Mouse (Mus musculus): Measurements from ENCODE around the gene Serpinh1. TPM values are rescaled to one million over a fixed set of nuclear protein-coding genes. Genes with fewer than 3 reads are reported as not detected.
A peak's percentile ranks its signal among the peaks of the same experiment; 100 is the strongest.

The Serpinh1 gene
- polyA plus RNA-seq, 1 experiment from 2014 or later = 29.6 TPM

DNA sequence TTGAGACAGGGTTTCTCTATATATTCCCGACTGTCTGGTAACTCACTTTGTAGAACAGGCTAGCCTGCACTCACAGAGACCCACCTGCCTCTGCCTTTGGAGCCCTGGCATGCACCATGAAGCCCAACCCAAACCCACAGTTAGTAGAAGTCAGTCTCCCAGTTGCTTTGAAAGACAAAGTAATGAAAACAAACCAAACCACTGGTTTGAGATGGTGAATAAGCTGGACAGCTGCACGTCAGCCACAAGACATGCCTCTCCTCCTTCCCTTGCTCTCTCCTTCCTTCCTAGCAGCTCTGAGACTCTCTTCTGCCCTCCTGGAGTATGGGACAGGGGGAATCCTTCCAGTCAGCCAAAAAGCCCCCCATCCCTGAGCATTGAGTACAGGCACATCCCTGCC is 9.1 kb upstream of the Serpinh1 start:
- H3K4me2 ChIP-seq (ENCODE audit: low read depth, low read length) = no peak overlapping the region
- H3K27ac ChIP-seq (ENCODE audit: low read depth) = no peak overlapping the region
- H3K9ac ChIP-seq (replicated peaks) = no peak overlapping the region
- H3K4me3 ChIP-seq (ENCODE audit: low read depth, low read length) = no peak overlapping the region
- peaks cover 12% of the 10 kb centered on the region for H3K4me1 ChIP-seq (ENCODE audit: insufficient read depth)
- no peak for DNase-seq
- WGBS (ENCODE audit: insufficient replicate concordance) = 74% methylated on average over 2 of the region's 2 CpGs
- no peak for TF ChIP-seq CTCF (IDR thresholded peaks at IDR 0.05; ENCODE audit: low read depth)
- TF ChIP-seq EP300 (IDR thresholded peaks at IDR 0.05; ENCODE audit: low read depth) = no peak
- no peak for ATAC-seq
- H3K27me3 ChIP-seq (ENCODE audit: insufficient read depth, low read length) = no peaks in the 10 kb centered on the region
- H3K36me3 ChIP-seq (replicated peaks; ENCODE audit: insufficient read depth, low read length) = no peaks in the 10 kb centered on the region
- no peaks in the 10 kb centered on the region for H3K9me3 ChIP-seq (ENCODE audit: low read length)

GRCm38 (mm10) chr7:99360803-99361414 is 7.9 kb upstream of the Serpinh1 start:
- H3K36me3 ChIP-seq (replicated peaks; ENCODE audit: insufficient read depth, low read length) = no peaks in the 10 kb centered on the region
- H3K27ac ChIP-seq (ENCODE audit: low read depth) = no peak overlapping the region
- no peak for TF ChIP-seq EP300 (IDR thresholded peaks at IDR 0.05; ENCODE audit: low read depth)
- TF ChIP-seq CTCF (IDR thresholded peaks at IDR 0.05; ENCODE audit: low read depth) = no peak
- WGBS (ENCODE audit: insufficient replicate concordance) = 51% methylated on average over 8 of the region's 8 CpGs
- H3K4me3 ChIP-seq (ENCODE audit: low read depth, low read length) = no peak overlapping the region
- no peak for ATAC-seq
- no peak overlapping the region for H3K4me2 ChIP-seq (ENCODE audit: low read depth, low read length)
- no peak for DNase-seq
- H3K9me3 ChIP-seq (ENCODE audit: low read length) = no peaks in the 10 kb centered on the region
- no peak overlapping the region for H3K9ac ChIP-seq (replicated peaks)
- peaks cover 24% of the 10 kb centered on the region for H3K4me1 ChIP-seq (ENCODE audit: insufficient read depth)
- no peaks in the 10 kb centered on the region for H3K27me3 ChIP-seq (ENCODE audit: insufficient read depth, low read length)

DNA sequence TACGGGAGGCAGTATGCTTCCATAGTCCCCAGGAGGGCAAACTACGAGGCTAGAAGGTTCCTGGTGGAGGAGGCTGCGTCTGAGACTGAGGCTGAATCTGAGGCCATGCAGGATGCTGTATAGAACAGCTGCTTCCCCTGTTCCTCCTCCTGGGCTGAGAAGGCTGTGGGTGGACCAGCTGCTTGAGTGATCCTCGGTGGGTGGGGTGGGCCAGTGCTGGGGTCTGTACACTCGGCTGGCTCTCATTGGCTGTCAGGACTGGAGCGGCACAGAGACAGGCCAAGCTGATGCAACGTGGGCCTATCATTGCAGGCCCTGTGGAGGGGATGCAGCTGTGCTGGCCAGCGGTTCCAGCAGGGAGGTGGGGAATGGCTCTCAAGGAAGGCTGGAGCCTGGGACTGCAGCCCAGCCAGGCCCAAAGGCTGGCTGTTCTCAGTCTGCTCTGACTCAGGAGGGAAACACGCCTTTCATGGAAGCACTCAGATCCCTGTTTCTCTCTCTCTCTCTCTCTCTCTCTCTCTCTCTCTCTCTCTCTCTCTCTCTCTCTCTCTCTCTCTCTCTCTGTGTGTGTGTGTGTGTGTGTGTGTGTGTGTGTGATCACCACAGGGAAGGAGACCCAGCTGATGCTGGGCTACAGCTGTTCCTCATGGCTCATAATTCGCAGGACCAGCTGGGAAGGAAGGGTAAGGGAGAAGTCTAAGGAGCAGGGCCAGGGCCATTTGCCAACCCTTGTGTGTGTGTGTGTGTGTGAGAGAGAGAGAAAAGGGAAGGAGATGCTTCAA is 7.2 kb upstream of the Serpinh1 start:
- ATAC-seq (peak; percentile 65), DNase-seq (peak; percentile 45)
- Histone ChIP-seq H3K9ac (replicated peaks) (no peak overlapping the region), H3K4me3 (ENCODE audit: low read depth, low read length) (no peak overlapping the region), H3K27ac (ENCODE audit: low read depth) (no peak overlapping the region), H3K4me1 (ENCODE audit: insufficient read depth) (peaks cover 24% of the 10 kb centered on the region), H3K4me2 (ENCODE audit: low read depth, low read length) (no peak overlapping the region), H3K27me3 (ENCODE audit: insufficient read depth, low read length) (no peaks in the 10 kb centered on the region), H3K36me3 (replicated peaks; ENCODE audit: insufficient read depth, low read length) (no peaks in the 10 kb centered on the region), H3K9me3 (ENCODE audit: low read length) (no peaks in the 10 kb centered on the region)
- WGBS (ENCODE audit: insufficient replicate concordance) = 43% methylated on average over 10 of the region's 10 CpGs
- no peak for TF ChIP-seq CTCF (IDR thresholded peaks at IDR 0.05; ENCODE audit: low read depth)
- no peak for TF ChIP-seq EP300 (IDR thresholded peaks at IDR 0.05; ENCODE audit: low read depth)

GRCm38 (mm10) chr7:99358371-99358770 is 5.3 kb upstream of the Serpinh1 start:
- Histone ChIP-seq H3K4me3 (ENCODE audit: low read depth, low read length) (no peak overlapping the region), H3K4me2 (ENCODE audit: low read depth, low read length) (no peak overlapping the region), H3K9ac (replicated peaks) (no peak overlapping the region), H3K36me3 (replicated peaks; ENCODE audit: insufficient read depth, low read length) (no peaks in the 10 kb centered on the region), H3K27ac (ENCODE audit: low read depth) (no peak overlapping the region), H3K9me3 (ENCODE audit: low read length) (no peaks in the 10 kb centered on the region), H3K27me3 (ENCODE audit: insufficient read depth, low read length) (0 out of 2 replicates have a peak, but pooled peaks cover 5% of the 10 kb centered on the region), H3K4me1 (ENCODE audit: insufficient read depth) (peaks cover 24% of the 10 kb centered on the region)
- DNase-seq = no peak
- no peak for ATAC-seq
- TF ChIP-seq EP300 (IDR thresholded peaks at IDR 0.05; ENCODE audit: low read depth) (no peak), CTCF (IDR thresholded peaks at IDR 0.05; ENCODE audit: low read depth) (no peak)
- WGBS (ENCODE audit: insufficient replicate concordance) = 77% methylated on average over 8 of the region's 8 CpGs

- Histone ChIP-seq H3K9me3 (ENCODE audit: low read length) (no peaks in the 10 kb centered on the region), H3K4me1 (ENCODE audit: insufficient read depth) (peaks cover 24% of the 10 kb centered on the region), H3K9ac (replicated peaks) (no peak overlapping the region), H3K27me3 (ENCODE audit: insufficient read depth, low read length) (peaks cover 6% of the 10 kb centered on the region; the same call in 1 of the 2 replicates), H3K36me3 (replicated peaks; ENCODE audit: insufficient read depth, low read length) (no peaks in the 10 kb centered on the region), H3K27ac (ENCODE audit: low read depth) (no peak overlapping the region), H3K4me3 (ENCODE audit: low read depth, low read length) (no peak overlapping the region), H3K4me2 (ENCODE audit: low read depth, low read length) (no peak overlapping the region)
- DNase-seq (peak; percentile 79), ATAC-seq (peak; percentile 60)
- 40% methylated on average over 7 of the region's 7 CpGs for WGBS (ENCODE audit: insufficient replicate concordance)
- TF ChIP-seq CTCF (IDR thresholded peaks at IDR 0.05; ENCODE audit: low read depth) (no peak), EP300 (IDR thresholded peaks at IDR 0.05; ENCODE audit: low read depth) (no peak)
Measured at GRCm38 (mm10) chr7:99357201-99357600, 4.2 kb upstream of the Serpinh1 start.

- WGBS (ENCODE audit: insufficient replicate concordance) = 42% methylated on average over 9 of the region's 9 CpGs
- Histone ChIP-seq H3K36me3 (replicated peaks; ENCODE audit: insufficient read depth, low read length) (no peaks in the 10 kb centered on the region), H3K9ac (replicated peaks) (no peak overlapping the region), H3K4me1 (ENCODE audit: insufficient read depth) (peaks cover 24% of the 10 kb centered on the region), H3K4me2 (ENCODE audit: low read depth, low read length) (no peak overlapping the region), H3K4me3 (ENCODE audit: low read depth, low read length) (no peak overlapping the region), H3K27ac (ENCODE audit: low read depth) (0 out of 2 replicates have a peak overlapping the region, but pooled peaks have one; percentile 13), H3K27me3 (ENCODE audit: insufficient read depth, low read length) (peaks cover 10% of the 10 kb centered on the region; the same call in 1 of the 2 replicates), H3K9me3 (ENCODE audit: low read length) (no peaks in the 10 kb centered on the region)
- TF ChIP-seq EP300 (IDR thresholded peaks at IDR 0.05; ENCODE audit: low read depth) = no peak
- TF ChIP-seq CTCF (IDR thresholded peaks at IDR 0.05; ENCODE audit: low read depth) = no peak
- ATAC-seq (no peak), DNase-seq (no peak)
Measured at GRCm38 (mm10) chr7:99356244-99356930, 3.3 kb upstream of the Serpinh1 start.
